Mouse (Mus musculus): ENCODE results near the gene Cldn6.

DNA sequence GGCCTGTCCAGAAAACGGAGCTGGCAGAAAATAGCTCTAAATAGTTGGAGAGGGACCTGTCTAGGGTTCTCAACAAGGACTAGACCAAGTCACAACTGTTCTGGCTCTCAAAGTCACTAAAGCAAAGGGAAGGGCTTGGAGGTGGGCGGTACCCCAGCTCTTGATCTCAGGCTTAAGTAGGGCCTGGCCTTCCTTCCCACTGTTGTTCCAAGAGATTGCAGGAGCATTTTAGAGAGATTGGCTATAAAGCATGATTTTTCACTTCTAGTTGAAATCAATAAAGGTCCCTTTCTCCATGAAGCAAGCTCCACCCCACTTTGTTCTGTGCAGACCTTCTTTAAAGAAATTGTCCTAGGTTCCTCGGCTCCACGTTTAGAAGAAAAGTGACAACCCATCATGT is 46.4 kb downstream of the Cldn6 start:
- TF ChIP-seq CTCF (IDR thresholded peaks at IDR 0.05) (no peak), POLR2A (IDR thresholded peaks at IDR 0.05; ENCODE audit: insufficient read depth, low read depth, low read length) (no peak), EP300 (IDR thresholded peaks at IDR 0.05; ENCODE audit: insufficient read depth, low read depth, low read length) (no peak)
